Mouse (Mus musculus) cerebellum, adult 18-20 months (tissue): ENCODE data around the gene Stambp.
"Not testable (repeated sequence)": the region's sequence is repeated elsewhere in the genome, so short reads cannot be mapped to it uniquely, and the experiment has no call there.

Experiments used
- DNase-seq, 2 experiments: peaks; one replicate each; pipeline ENCODE4 v3.0.0; 2021

Gene Stambp

DNA sequence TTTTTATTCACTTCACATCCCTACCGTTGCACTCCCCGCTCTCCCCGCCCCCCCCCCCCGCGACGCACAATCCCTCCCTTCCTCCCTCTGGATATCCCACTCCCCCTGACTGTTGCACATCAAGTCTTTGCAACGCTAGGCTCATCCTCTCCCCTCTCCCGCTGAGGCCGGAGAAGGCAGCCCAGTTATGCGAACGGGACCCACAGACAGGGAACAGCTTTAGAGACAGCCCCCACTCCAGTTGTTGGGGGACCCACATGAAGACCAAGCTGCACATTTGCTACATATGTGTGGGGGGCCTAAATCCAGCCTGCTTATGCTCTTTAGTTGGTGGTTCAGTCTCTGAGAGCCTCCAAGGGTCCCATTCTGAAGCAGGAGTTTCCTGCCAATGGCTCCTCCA is at the start of gene Stambp:
TSS of gene Stambp (minus strand) at position 59 of the 400 bp plus-strand sequence.
- peak; percentile 18 to 42 for DNase-seq

DNA sequence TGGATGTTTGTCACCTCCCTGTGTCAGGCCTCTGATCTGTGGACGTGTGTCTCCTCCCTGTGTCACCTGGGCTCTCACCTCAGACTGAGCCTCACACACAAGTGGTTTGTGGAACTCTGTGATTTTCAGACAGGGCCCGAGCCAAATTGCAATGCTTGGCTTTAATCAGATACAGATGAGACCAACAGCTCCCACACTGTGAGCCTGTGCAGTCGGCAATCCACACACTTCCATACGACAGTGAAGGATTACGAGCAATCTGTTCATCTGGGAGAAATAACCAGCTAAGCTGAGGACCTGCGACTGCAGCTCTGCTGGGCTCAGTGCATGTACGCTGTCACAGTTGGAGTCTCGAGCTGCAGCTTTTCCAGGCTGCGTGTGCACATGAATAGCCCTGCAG is 47.4 kb upstream of the Stambp start:
- no peak for DNase-seq

DNA sequence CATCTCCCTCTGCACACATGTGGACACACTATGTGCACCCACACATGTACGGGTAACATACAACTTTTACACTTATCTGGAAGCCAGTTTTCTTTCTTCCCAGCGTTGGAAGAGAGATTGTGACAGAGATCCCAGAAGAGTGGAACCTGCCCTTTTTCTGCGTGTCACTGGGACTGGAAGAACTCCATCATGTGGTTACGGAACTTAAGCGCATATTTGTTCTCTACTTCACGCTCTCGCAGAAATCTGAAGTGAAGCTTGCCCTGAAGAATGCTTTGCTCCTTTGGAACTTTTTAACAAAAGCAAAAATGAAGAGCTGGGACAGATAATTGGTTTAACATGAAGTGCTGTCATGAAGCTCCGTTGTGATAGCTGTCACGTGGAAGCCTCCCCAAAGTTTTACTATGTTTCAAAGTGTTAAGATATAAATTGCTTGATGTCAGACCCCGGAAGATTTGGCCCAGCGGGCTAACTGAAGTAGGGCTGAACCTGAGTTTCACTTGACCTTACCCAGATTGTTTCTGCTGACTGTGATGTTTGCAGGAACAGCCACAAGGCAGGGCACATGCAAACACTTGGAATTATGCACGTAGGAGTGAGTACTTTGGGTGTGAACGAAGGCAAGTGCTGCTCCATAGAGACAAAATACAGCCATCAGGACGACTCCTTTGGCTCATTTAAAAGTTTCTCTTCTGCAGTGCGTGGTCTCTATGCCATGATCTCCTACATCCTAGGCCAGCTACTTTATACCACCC is 45.2 kb upstream of the Stambp start:
- no peak for DNase-seq

DNA sequence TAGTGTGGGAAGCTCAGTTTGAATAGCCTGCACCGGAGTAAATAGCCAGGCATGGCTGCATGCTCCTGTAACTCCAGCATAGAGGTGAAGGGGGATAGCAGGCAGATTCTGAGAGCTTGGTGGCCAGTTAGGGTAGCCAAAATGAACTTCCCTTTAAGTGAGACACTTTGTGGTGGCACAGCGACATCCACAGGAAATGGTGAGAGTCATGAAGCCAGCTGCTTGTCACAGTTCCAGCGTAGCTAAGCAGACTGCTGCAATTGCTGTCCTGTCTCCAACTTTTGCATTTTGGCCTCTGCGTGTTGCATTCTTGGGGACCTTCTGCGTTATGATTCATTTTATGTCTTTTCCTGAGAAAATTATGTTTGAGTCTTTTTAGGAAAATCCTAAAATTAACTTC is 44.0 kb upstream of the Stambp start:
- DNase-seq = peak; percentile 3 to 5

DNA sequence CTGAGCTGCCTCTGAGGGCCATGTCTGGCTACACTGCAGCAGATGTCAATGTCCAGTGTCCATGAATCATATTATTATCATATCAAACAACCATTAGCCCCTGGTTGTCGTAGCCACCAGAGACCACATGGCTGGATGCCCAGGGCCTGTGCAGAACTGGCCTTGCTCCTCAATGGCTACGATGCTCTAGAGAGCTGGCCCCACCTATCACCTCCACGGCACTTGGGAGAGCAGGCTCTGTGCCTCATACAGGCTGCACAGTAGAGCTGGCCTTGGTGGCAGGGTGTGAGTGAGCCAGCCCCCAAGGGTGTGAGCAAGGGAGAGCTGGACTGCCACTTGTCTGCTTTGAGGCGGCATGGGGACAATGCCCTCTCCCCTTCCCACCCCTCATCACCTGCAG is 41.9 kb upstream of the Stambp start:
- no peak for DNase-seq

DNA sequence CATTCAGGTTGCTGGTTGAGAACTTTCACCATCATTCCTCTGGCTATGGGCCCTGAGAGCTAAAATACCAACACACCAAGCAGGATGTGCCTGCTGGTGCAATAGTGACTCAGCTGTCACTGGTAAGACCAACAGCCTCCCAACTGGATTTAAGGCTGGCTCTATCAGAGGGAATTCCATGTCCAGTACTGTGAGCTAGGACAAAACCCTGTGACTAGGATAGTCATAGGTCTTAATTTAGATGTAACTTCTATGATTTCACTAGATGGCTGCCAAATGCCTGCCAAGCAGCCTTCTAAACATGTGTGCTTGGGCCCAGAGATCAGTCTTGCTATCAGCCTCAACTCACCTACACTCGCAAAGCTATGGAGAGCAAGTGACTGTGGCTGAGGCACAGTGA is 40.4 kb upstream of the Stambp start:
- no peak for DNase-seq

DNA sequence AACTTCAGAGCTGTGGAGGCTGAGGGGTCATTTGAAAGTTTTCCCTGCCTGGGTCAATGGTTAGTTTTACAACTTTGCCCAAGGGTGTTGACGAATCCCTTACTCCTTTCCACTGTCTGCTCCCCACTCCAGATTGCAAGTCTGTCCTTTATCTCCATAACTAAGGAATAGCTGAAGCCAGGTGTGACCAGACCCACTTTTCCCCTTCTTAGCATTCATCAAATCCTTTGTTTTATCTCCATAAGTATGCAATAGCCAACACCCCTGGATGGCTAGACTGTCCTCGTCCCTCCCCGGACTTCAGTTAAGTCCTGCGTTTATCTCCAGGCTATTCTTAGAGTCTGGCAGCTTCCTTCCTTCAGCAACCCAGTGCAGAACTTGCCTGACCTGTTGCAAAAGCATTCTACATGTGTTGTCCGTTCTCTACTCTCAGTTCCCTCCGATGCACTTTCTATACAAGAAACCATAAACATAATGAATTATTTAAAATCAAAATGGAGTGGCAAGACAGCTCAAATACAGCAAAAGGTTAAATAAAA is 27.2 kb upstream of the Stambp start:
- no peak for DNase-seq

DNA sequence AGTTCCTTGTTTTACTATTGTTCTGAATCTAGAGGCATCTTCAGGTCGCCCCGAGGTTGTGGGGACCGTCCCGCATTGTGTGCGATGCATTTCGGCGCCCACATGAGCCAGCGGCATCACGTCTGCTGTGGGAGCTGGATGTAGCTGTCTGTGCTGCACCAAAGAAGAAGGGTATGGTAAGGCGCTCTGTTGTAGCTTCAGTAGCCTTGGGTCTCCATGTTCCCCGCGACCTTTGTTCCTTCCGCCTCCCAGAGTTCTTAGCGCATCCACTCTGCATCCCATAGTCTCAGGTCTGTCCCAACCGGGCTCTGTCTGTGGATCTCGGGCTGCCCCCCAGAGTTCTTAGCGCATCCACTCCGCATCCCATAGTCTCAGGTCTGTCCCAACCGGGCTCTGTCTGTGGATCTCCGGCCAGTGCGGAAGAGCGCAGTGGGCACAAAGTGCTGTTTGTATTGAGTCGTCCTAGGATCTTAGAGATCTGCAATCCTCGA is 26.6 kb upstream of the Stambp start:
- no peak for DNase-seq

DNA sequence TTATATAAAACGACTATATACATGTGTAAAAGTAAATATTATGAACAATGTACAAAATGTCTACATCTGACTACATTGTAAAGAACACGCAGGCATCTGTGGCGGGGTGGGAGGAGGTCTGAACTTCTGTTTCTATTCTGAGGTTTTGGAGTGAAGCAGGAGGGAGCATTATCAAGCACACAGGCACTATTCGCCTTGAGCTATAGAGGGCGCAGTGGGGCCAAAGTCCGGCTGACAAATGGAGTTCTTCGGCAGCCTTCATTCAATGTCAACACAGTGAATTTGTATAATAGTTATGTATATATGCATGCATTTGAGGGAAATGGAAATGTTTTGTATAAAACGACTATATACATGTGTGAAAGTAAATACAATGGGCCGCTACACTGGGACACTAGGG is 26.1 kb upstream of the Stambp start:
- DNase-seq = peak; percentile 34 to 35

DNA sequence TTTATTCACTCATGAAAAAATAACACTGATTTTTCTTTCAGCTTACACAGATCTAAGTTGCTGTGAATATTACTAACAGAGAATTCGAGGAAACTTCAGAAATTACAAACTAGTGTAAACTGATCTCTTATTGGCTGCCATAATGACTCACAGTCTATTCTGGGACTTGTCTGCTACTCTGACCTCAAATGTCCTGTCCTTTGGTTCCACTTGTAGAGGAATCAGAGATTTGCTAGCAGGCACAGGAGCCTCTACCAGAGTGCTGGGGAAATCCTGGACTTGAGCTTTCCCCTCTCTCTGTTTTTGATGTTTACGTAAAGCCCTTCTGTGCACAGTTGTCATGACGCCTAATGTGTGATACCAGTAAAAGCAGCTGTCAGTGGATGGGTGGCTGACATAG is 25.5 kb upstream of the Stambp start:
- DNase-seq = no peak

DNA sequence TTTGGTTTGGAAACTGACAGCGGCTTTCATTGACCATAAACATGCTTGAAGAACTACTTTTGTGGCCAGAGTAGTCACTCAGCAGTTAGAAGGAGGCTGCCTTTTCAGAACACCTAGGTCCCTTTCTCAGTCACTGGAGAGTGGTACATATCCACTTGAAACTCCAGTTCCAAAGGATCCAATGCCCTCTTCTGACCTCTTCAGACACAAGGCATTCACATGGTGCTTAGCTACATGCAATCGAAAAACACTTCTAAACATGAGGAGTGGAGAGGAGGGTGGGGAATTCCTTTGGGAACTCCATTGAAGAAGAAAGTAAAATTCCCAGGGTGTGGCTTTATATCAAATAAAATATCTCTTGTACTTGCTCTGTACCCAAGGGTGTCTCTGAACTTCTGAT is 22.5 kb upstream of the Stambp start:
- DNase-seq = no peak

DNA sequence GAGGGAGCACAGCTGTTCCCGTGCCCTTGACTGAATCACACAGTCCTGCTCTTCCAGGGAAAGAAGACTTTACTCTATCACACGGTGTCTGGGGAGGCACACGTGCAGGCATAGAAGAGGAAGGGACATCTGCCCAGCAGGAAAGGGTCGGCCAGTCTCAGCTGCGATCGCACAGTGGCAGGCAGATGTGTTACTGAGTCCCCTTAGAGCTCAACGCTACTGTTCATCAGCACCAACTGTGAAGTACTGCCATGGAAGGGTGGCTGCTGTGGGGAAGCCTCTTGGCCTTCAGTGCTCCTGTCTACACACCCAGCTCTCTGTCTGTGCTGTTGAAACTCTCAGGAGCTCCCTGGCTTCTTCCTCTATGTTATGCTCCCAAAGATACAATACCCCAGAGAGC is 21.4 kb upstream of the Stambp start:
- no peak for DNase-seq

DNA sequence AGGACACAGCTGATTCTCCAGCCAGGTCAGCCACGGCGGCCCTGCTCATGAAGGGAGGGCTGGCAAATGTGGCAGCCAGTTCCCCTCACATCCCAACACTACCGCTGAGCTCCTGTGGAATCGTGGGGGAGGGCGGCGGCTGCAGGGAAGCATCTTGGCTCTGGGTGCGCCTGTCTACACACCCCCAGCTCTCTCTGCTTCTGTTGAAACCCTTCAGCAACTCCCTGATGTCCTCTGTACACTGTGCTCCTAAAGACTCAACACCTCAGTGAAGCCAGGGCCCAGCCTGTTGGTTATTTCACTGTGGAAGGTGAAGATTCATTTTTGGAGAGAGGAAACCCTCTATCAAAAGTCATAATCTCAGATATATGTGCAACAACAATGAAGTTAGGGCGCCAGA is 19.5 kb upstream of the Stambp start:
- DNase-seq = no peak

DNA sequence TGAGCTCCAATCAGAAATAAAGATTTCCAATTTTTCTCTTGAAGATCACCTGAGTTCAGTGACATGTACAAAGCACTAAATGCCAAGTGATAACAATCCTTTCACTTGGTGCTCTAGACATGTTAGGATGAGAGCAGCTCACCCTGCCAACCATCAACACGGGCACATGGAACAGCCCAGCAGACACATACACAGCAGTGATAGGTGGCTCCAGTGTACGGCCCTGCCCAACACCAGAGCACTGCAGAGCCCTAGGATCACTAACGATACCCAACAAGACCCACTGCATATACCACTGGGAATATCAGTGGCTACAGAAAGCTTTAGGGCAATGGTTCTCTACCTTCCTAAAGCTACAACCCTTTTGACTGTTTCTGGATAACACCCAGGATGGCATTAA is 17.8 kb upstream of the Stambp start:
- DNase-seq = no peak

DNA sequence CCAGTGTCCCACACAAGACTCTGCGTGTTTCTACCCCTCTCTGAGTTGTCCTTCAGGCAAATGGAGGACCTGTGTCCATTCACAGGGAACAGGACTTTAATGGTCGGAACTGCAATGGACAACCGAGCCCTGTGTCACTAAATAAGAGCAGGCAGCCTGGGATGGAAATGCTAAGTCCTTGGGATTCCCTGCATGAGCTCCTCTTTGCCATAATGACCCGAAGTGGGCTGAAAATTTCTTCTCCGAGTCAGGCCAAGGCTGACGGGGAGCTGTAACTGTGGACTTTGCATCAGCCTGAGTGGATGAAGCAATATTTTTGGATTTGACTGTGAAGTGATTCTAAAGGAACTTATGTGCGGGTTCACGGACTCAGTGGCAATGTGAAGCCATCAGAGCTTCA is 14.7 kb upstream of the Stambp start:
- not testable (repeated sequence) for DNase-seq

DNA sequence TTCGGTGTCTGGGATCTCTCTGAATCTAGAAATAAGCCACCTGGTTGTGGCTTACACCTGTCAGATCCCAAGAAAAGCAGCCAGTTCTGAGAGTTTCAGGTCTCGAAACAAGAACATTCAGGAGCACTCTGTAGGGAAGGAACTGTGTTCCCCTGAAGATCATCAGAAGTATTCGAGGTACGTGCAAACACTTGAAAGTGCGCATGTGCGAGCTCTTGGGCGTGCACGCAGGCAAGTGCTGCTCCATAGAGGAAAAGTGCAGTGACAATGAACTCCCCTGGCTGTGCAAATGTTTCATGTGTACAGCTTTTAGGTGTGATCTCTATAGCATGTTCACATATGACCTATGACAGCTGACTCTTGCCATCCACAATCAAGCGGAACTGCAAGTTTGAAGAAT is 12.8 kb upstream of the Stambp start:
- not testable (repeated sequence) for DNase-seq

DNA sequence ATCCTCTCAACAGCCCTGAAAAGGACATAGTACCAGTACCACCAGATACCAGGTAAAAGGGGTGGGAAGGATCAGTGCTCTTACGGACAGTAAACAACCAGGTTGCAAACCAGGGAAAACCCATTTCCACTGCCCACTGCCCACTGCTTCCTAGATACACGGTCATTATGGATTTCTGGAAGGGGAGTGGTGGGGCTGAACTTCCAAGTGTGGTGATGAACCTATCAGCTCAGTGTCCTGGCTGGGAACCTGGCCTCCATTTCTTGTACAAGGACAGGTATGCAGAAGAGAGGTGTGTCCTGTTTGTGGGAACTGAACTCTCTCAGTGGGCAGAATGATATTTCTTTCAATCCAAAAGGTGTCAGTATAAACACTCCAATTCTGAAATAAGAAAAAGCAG is 11.1 kb upstream of the Stambp start:
- no peak for DNase-seq

DNA sequence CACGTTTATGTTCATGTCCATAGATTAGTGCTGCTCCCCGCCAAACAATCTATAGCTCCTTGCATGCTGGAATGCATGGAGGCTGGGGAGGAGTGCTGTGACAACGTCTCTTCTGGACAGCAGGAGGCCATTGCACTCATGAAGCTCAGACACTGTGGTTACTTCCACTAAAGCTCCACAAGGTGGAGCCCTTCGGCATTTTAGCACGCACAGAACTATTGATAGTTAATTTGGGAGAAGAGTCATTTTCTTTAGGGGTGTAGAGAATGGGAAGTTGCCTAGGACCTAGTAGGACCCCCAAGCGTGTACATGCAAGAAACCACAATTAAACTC is 10.4 kb upstream of the Stambp start:
- DNase-seq = peak; percentile 33 to 38

DNA sequence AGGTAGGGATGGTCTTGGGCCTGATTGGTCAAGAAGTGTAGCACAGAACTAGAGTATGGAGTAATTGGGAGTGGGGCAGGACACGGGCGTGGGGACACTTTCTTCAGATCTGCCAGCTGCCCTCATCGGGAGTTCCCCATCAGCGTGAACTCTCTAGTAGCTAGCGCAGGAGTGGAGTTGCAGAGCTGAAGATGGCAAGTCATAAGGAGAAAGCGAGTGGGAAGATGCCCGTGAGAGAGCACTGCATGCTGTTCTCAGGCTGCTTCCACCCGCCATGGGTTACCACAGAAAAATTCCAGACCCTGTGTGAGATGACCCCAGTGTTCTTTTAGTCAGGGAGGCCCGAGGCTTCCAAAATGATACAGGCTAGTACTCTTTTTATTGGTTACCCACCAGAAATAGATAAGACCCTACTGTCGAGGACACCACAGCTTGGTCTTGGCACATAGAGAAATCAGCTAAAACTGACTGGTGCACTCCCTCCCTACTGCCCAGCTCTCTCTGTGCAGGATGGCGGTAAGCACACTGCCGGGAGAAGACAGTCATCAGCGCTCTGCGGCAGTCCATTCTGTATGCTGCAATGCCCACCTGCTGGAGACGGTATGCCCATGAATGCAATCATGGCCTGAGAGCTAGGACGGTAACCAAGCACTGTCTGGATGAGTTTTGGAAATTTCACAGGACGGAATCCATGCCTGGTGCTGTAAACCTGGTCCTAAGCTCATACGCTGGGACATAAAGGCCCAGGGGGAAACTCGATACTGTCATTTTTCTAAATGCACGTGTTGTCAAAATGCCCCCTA is 9.8 kb upstream of the Stambp start:
- DNase-seq = no peak

DNA sequence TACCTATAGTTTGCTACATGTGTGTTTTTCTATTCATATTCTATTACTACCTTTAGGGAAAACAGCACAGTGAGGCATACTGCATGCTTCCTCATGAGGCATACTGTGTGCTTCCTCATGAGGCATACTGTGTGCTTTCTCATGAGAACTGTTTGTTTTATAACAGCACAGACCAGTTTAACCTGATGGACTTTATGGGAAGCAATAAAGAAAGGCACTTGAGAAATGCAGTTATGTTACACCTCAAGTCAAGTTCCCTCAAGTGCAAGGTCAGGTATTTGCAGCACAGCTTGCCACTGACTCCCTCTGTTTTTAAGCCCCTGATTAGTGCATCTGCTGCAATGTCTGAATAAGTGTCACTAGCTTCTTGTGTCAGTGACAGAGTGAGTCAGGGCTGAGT is 5.0 kb upstream of the Stambp start:
- no peak for DNase-seq

DNA sequence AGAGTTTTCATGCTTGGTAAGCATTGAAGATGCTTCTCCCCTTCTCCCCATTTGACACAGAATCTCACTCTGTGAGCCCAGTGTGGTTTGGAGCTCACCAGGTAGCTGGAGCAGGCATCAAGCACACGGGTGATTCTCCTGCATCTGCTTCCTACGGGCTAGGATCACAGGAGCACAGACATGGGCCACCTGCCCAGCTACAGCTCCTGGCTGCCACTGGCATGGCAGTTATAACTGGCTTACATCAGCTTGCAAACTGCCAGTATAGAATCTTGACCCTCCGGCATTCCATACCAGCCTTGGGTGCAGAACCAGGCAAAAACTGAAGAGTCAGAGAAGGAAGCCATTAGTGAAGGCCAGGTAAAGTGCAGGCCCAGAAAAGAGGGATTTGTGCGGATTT is 3.1 kb upstream of the Stambp start:
- no peak for DNase-seq

DNA sequence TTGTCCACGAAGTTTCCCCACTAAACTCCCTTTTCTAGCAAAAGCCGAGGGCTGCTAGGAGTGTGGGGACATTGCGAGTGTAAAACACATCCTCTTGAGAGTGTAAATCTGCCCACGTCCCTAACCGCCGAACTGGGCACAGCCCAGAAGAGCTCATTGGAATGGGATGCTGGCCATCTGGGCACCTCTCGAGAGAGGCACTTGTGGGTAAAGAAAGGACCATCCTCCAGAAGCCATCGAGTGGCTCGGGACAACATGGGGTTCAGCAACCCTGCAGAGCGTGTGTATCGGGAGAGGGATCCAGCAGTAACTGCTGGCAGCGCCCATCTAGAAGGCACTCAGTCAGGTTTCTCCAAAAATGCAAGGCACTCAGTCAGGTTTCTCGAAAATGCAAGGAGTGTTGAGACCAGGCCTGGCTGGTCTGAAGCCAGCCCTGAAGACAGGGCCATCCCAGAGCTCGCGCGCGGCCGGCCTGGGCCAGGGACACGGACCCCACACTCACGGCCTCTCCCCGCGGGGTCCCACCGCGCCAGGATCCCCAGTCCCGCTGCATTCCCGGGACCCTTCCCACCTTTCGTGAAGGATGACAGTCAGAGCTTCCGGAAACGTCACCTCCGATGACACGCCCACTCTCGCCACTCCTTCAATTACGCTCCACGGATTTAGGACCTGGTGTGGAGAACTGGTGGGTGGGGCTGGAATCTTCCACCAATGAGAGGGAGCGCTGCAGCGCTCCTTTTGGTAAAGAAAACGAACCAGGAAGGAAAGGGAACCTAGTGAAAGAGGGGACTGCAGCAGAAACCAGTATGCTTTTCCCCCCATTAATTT is 475 bp downstream of the Stambp start:
- DNase-seq = peak; percentile 87 to 94
